Mouse (Mus musculus): ENCODE results near the gene Inmt. TPM values are rescaled to one million over a fixed set of nuclear protein-coding genes. Genes with fewer than 3 reads are reported as not detected.

The Inmt gene
- total and polyA plus RNA-seq, 3 experiments, result not detected

GRCm38 (mm10) chr6:55145285-55145684 is 29.6 kb downstream of the Inmt start (continued):
- peak; percentile 89 for TF ChIP-seq IRF4 (IDR thresholded peaks at IDR 0.05; ENCODE audit: low read depth, low read length)
- no peak for TF ChIP-seq CHD2 (IDR thresholded peaks at IDR 0.05; ENCODE audit: low read length)
- peak; percentile 96 for TF ChIP-seq MEF2A (IDR thresholded peaks at IDR 0.05; ENCODE audit: borderline replicate concordance, low read depth, low read length)
- TF ChIP-seq MAFK (IDR thresholded peaks at IDR 0.05; ENCODE audit: insufficient replicate concordance, low read length), result peak; percentile 50; the same call in 1 of the 2 replicates

- TF ChIP-seq TBP (conservative IDR thresholded peaks at IDR 0.05; ENCODE audit: low read depth, low read length) (no peak), USF2 (conservative IDR thresholded peaks at IDR 0.05; ENCODE audit: low read depth, low read length) (no peak), MAZ (IDR thresholded peaks at IDR 0.05; ENCODE audit: low read depth, low read length) (no peak)
- Histone ChIP-seq H3K4me2 (ENCODE audit: insufficient read depth, low read depth, poor library complexity, severe bottlenecking) (no peak overlapping the region), H3K36me3 (replicated peaks in 1 of 2; ENCODE audit: control insufficient read depth in 1 of 2, insufficient read depth in 1 of 2, low read length in 1 of 2) (no peaks in the 10 kb centered on the region), H3K4me3 (replicated peaks in 1 of 3; ENCODE audit: low read depth in 2 of 3, low read length in 2 of 3, poor library complexity in 1 of 3) (no peak overlapping the region), H3K27me3 (replicated peaks) (peaks cover 31% of the 10 kb centered on the region), H3K4me1 (ENCODE audit: control insufficient read depth in 1 of 2, insufficient read depth in 2 of 2) (no peaks in the 10 kb centered on the region), H3K27ac (ENCODE audit: insufficient read depth, low read depth) (no peak overlapping the region), H3K79me2 (replicated peaks; ENCODE audit: control insufficient read depth, extremely low read depth, insufficient read depth, poor library complexity, severe bottlenecking) (no peaks in the 10 kb centered on the region), H3K9ac (ENCODE audit: insufficient read depth, low read depth) (no peak overlapping the region), H3K9me3 (replicated peaks; ENCODE audit: low read length) (peaks cover 7% of the 10 kb centered on the region)
- no peak for DNase-seq (ENCODE audit: extremely low read depth)
- dilution Hi-C loops (cut with MboI; ENCODE audit: extremely low pct_ligation_motif_present, extremely low pct_unique_long_range_greater_than_20kb, low sequenced_read_pairs), result no loop called here
- in situ Hi-C loops (cut with MboI; ENCODE audit: low pct_ligation_motif_present, low pct_unique_long_range_greater_than_20kb, low sequenced_read_pairs), result no loop called here
Observed at GRCm38 (mm10) chr6:55138343-55138742, 36.5 kb downstream of the Inmt start.

GRCm38 (mm10) chr6:55133425-55133824 is 41.4 kb downstream of the Inmt start:
- no peak overlapping the region for H3K4me2 ChIP-seq (ENCODE audit: insufficient read depth, low read depth, poor library complexity, severe bottlenecking)
- dilution Hi-C loops (cut with MboI; ENCODE audit: extremely low pct_ligation_motif_present, extremely low pct_unique_long_range_greater_than_20kb, low sequenced_read_pairs), result no loop called here
- no peak for TF ChIP-seq NELFE (IDR thresholded peaks at IDR 0.05; ENCODE audit: low read depth, low read length)
- TF ChIP-seq UBTF (IDR thresholded peaks at IDR 0.05; ENCODE audit: low read depth, low read length), result no peak
- no peak for TF ChIP-seq JUND (conservative IDR thresholded peaks at IDR 0.05; ENCODE audit: low read depth, low read length)
- no peak for TF ChIP-seq SIN3A (IDR thresholded peaks at IDR 0.05; ENCODE audit: low read length)
- no peak for TF ChIP-seq ZNF384 (IDR thresholded peaks at IDR 0.05; ENCODE audit: low read depth, low read length)
- no peak for TF ChIP-seq KAT2A (IDR thresholded peaks at IDR 0.05; ENCODE audit: insufficient replicate concordance, low read length)

More at GRCm38 (mm10) chr6:55133425-55133824, 41.4 kb downstream of the Inmt start:
- H3K36me3 ChIP-seq (replicated peaks in 1 of 2; ENCODE audit: control insufficient read depth in 1 of 2, insufficient read depth in 1 of 2, low read length in 1 of 2), result no peaks in the 10 kb centered on the region
- no peak overlapping the region for H3K4me3 ChIP-seq (replicated peaks in 1 of 3; ENCODE audit: low read depth in 2 of 3, low read length in 2 of 3, poor library complexity in 1 of 3)
- H3K9ac ChIP-seq (ENCODE audit: insufficient read depth, low read depth), result no peak overlapping the region
- in situ Hi-C loops (cut with MboI; ENCODE audit: low pct_ligation_motif_present, low pct_unique_long_range_greater_than_20kb, low sequenced_read_pairs), result no loop called here
- peaks cover 3% of the 10 kb centered on the region for H3K9me3 ChIP-seq (replicated peaks; ENCODE audit: low read length)
- no peak overlapping the region for H3K27ac ChIP-seq (ENCODE audit: insufficient read depth, low read depth)
- no peak for DNase-seq (ENCODE audit: extremely low read depth)
- H3K27me3 ChIP-seq (replicated peaks), result peaks cover 44% of the 10 kb centered on the region
- no peaks in the 10 kb centered on the region for H3K4me1 ChIP-seq (ENCODE audit: control insufficient read depth in 1 of 2, insufficient read depth in 2 of 2)
- H3K79me2 ChIP-seq (replicated peaks; ENCODE audit: control insufficient read depth, extremely low read depth, insufficient read depth, poor library complexity, severe bottlenecking), result no peaks in the 10 kb centered on the region

Data from CH12.LX (cell line).